Mouse (Mus musculus): ENCODE measurements at regions not wholly inside any gene's neighbourhood (a gene's known extent, or its start where the extent isn't known, plus 50 kb on each side); places are given as distances from the start of the nearest gene placed in this dataset.
"Not testable (repeated sequence)": the region's sequence is repeated elsewhere in the genome, so short reads cannot be mapped to it uniquely, and the experiment has no call there.

- no peak for DNase-seq
These were observed 108.8 kb upstream of the Fhl2 start for GRCm38 (mm10) chr1:43305349-43306278.

GRCm38 (mm10) chr1:43310711-43311695, 114.2 kb upstream of the Fhl2 start:
- DNase-seq = no peak

- not testable (repeated sequence) for DNase-seq
These were observed 119.5 kb upstream of the Fhl2 start for GRCm38 (mm10) chr1:43316331-43316730.

DNA sequence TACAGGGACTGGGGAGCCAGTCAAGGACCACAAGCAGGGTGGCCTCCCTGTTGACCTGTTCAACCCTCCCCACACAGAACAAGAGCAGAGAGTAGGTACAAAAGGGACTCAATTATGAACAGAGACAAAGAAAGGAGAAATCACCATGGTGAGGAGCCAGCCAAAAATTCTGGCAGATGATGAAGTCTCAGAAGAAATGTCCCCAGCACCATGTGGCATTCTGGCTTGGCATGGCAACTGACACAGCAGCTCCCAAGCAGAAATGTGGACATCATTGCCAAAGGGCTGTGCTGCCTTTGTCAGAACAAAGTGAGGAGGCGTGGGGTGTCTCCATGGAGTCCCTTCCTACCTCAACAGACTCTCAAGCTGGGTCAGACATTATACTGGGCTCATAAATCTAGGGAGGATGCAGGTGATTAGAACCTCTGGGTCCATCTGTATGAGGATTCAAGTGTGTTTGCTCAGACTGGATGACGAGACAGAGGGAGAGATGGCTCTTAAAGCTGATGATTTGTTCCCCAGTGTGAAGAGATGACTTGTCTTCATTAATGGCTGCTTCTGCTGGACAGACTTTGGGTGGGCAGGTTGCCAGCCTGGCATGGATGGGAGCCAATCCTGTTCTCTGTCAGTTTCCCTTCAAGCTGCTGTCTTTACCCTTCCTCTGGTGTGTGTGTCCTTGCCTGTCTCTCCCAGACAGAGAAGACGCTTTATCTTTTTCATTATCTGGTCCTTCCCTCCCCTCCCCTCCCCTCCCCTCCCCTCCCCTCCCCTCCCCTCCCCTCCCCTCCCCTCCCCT, 120.5 kb upstream of the Fhl2 start:
- DNase-seq = peak; percentile 50

DNA sequence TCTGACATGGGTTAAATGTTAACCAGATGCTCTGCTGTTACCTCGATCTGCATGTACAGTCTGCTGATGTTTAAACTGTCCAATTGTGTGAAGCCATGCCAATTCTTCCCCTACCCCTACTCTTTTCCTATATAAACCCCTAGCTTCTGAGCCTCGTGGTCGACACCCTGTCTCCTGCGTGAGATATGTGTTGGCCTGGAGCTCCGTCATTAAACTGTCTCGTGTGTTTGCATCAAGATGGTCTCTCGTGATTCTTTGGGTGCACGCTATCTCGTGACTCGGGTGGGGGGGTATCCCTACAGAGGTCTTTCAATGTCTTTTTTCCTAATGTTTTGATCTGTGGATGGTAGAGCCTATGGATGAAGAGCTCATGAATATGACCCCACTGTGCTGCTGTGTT, 110.9 kb upstream of the Nck2 start:
- not testable (repeated sequence) for DNase-seq

DNA sequence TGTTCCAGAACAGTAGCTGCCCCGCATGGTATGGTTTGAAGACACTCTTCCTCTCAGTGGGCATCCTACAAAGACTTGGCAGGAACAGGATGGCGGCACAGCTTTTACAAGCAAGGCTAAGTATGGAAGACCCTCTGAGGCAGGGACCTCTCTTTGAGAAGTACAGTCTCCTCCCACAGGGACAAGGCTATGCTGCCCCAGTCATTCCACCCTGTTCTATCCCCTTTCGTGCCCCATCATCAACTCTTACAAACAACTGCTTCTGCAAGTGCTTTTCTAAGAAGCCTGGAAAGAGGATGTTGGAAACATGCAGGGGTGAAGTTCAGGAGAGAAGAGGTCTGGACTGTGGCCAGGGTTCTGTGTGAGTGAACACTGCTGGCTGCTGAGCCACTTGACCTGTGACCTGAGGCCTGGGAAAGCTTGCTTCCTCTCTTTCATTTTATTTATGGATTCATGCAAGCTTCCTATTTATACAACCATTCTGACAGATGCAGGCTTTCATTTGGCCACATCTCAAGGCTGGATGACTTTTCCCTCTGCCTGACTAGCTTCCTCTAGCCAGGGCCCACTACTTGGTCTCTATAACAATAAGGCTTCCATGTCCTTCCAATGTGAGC, 107.1 kb upstream of the Nck2 start:
- no peak for DNase-seq

DNA sequence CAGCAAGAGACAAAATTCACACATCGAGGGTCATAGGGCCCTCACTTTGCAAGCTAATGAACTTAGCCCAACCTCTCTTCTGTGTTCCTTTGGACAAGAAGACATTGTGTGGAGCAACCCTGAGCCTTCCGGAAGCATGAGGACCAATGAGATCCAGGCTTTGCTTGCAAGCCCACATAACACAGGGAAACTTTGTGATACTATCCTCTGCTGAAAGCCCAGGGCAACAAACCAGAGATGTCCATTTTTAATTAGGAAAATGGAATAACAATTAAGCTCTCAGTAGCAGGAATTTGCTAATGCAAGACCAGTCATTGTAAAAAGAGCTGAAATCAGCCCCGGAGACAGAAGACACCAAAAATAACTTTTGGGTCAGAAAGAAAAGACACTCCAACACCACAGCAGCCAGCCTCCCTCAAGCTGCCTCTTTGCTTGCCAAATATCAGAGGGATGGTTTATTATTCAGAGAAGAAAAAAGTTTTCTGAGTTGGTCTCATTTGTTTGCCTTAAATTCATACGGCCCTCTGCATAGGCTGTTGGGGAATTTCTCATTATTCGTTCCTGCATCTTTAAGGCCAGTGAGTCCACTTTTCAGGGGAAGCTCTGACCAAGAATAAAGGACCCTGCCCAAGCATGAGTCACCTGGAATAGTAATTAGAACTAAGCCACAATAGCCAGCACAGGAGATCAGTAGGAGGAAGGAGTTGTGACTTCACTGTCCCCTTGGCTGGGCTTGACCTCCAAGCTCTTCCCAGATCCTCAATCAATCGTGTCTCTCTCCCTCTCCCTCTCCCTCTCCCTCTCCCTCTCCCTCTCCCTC, 106.1 kb upstream of the Nck2 start:
- DNase-seq = no peak

DNA sequence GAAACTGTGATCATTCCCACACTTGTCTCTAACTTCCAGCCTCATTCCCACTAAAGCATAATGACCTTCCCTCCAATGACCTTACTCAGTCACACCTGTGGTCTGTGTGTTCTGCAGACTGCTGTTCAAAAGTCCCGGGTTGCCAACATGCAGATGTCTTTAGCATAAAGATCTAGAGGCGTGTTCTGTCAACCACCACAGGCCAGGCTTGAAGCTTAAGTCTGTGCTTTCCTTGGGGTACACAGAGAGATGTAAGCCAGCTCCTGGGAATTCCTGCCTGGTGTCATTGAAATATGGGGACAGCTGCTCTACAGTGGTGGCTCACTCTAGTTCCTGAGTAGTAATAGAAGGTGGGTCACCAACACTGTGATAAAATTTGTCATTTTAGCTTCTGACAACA, 101.5 kb upstream of the Nck2 start:
- DNase-seq = no peak

DNA sequence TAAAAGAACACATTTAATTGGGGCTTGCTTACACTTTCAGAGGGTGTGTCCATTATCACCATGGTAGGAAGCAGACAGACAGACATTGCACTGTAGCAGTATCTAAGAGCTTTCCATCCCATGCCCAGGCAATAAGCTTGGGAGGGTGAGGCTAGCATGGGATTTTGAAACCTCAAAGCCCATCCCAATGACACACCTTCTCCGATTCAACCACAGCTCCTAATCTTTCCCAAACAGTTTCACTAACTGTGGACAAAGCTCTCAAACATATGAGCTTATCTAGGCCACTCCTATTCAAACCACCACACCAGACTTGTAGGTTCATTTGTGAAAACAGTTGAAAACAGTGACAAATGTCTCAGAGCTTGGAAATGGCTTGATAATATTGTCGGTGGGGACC, 101.0 kb upstream of the Nck2 start:
- no peak for DNase-seq

DNA sequence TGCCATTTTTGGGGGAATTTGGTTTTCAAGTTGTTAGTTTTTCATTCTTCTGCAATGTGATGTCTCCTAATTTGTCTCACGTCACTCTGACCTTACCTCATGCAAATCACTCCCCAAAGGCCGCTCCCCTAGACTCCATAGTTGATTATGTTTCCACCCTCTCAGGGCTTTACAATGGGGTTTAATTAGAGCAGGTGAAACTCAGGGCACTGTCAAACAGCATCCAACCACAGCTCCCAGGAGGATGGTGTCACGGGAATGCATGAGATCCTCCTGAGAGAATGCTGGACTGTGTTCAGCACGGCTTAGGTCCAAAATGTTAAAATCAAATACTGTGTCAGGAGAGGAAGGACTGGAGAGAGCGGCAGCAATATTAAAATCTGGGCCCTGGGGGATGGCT, 100.4 kb upstream of the Nck2 start:
- no peak for DNase-seq

DNA sequence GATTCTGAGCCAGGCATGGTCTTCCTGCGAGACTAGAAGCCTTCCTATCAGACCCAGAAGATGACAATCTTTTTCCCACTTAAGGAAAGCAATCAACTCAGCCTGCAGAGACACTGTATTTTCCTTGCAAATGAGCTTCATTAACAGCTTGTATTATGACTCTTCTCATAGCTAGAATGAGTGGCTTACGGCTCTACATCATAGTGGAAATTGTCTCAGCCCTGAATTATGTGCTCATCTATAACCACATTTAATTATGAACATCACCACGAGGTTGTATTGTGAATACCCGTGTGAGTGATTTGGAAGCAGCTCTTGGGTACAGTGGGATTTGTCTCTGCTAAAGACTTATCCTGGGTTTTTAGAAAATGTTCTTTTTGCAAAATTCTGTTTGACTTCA, 97.2 kb upstream of the Nck2 start:
- DNase-seq = no peak

DNA sequence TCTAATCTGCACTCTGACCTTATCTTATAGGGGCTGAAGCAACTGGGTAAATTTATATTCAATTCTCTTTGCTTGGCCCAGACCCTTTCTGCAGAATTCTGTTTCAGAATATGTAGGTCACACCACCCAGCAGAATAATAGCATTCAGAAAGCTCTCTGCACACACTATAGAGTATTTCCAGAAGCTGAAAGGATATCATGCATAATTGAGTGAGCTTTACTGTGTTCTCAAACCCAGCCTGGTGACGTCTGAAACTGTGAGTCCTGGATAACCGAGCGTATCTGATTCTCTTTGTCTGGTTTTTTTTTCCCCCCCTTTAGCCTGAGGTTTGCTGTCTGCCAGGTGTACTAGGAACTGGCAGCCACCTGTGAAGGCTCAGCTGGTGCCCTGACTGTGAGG, 94.4 kb upstream of the Nck2 start:
- DNase-seq = no peak

GRCm38 (mm10) chr1:43358191-43358590, 86.2 kb upstream of the Nck2 start:
- peak; percentile 71 for DNase-seq

DNA sequence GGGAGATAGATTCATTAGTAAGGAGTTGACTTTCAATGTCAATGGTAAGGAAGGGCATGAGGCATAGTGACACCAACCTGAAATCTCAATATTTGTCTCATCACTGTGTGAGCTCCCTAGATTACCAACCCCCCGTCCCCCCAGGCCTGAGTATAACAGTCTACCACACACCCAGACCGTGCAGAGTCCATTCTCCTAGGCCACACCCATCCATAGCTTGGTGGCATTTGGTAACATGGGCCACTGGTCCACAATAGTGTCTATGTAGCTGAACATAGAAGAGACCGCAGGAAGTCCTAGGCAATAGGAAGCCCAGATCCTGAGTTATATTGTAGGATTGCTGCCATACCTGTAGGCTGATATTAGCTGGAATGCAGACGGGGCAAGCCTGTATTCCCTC, 84.7 kb upstream of the Nck2 start:
- no peak for DNase-seq

- DNase-seq = no peak
These were observed 84.1 kb upstream of the Nck2 start for GRCm38 (mm10) chr1:43360291-43360690.

GRCm38 (mm10) chr1:43360741-43361140, 83.6 kb upstream of the Nck2 start:
- DNase-seq = no peak

DNA sequence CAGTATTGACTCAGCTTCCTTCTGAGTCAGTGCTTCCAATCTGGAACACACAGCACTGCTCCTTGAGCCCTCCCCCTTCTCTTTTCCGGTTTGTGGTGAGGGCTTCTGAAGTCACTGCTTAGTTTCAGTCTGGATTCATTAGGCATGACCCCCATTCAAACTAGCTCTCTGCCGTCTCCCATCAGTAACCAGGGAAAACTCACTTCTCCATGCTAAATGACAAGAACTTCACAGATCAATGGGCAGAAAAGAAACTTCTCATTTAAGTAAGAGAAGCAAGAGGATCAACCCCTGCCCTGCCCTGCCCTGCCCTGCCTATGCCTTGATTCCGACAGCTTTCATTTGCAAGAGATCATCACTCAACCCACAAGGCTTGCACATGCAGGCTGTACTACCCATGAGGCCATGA, 82.9 kb upstream of the Nck2 start:
- DNase-seq = no peak

GRCm38 (mm10) chr1:43362136-43362535, 82.2 kb upstream of the Nck2 start:
- no peak for DNase-seq

DNA sequence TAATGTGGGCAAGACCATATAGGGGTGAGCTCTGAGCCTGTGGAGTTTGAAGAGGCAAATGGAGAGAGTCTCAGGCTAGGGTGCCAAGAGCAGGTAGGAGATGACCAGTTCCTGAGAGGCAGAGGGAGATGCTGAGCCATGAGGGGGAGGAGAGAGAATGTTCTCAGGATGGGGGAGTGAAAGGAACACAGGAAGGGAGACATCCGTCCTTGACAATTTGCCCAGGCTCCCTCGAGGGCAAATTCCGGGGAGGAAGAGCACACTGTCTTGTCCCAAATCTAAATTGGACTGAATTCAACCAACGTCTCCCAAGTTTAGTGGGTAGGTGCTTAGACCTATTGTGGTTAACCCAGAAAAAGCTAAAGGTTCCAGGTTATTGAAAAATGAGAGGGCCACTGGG, 81.2 kb upstream of the Nck2 start:
- no peak for DNase-seq

DNA sequence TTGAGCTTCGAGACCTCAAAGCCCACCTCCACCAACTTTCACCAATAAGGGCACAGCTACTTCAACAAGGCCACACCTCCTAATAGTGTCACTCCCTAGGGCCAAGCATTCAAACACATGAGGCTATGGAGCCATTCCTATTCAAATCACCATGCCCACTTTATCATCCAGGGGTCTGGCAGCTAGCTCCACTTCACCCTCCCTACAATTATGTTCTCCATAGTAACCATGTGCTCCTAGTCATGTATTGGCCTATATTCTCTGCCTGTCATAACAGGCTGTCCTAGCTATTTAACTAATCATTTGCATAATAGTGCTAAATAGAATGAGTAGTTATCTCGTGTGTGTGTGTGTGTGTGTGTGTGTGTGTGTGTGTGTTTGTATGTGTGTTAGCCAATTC, 77.9 kb upstream of the Nck2 start:
- DNase-seq = no peak

GRCm38 (mm10) chr1:43367151-43367895, 77.1 kb upstream of the Nck2 start:
- no peak for DNase-seq

Data from layer of hippocampus, adult 9-11 months (tissue).